In genomic region chr9:87005435-87005779, GRCm38 (mm10) we compare ENCODE assay signal across 28 mouse cellular contexts. TPM values are rescaled to one million over a fixed set of nuclear protein-coding genes. Genes with fewer than 3 reads are reported as not detected.
DNase-seq lines count a peak whose midpoint lies in the region; ATAC-seq lines count a peak whose summit lies in the region.
"Had no signal": no experiment of that assay in that cellular context is flagged by ENCODE, and none has a peak within 500 bp of the region (broad histone marks: within the 10 kb centered on the region; RNA-seq: fewer than 3 reads in every experiment).

No protein-coding gene starts in this region.

- H3K9ac ChIP-seq in heart, embryonic 12.5 days = no peak overlapping the region
- H3K9ac ChIP-seq: embryonic facial prominence, embryonic 12.5 days; forebrain, embryonic 12.5 days; limb, embryonic 13.5 days; liver, embryonic 12.5 days had no signal

- 12% methylated on average over 5 of the region's 5 CpGs for WGBS in heart, embryonic 12.5 days

- peak; percentile 79 for ATAC-seq in heart, embryonic 12.5 days (ENCODE audit: insufficient number of reproducible peaks, low FRiP score)
- no peak for ATAC-seq in megakaryocyte progenitor cell, adult 5-6 weeks (replicated peaks; ENCODE audit: poor library complexity)
- ATAC-seq: CD4-positive, CD25-positive, alpha-beta regulatory T cell, adult 4 months; hindbrain, postnatal 0 days; intestine, embryonic 16.5 days; liver, embryonic 12.5 days; midbrain, embryonic 16.5 days had no signal

- no peak overlapping the region for H3K4me3 ChIP-seq in heart, embryonic 12.5 days
- H3K4me3 ChIP-seq: embryonic facial prominence, embryonic 12.5 days; erythroblast, embryonic 14.5 days; forebrain, embryonic 12.5 days; limb, embryonic 13.5 days; liver, embryonic 12.5 days; myocyte had no signal

- H3K9me3 ChIP-seq in heart, embryonic 12.5 days (replicated peaks) = no peaks in the 10 kb centered on the region
- H3K9me3 ChIP-seq: embryonic facial prominence, embryonic 12.5 days; forebrain, embryonic 12.5 days; limb, embryonic 13.5 days; liver, embryonic 12.5 days had no signal

- H3K4me2 ChIP-seq in heart, embryonic 12.5 days = peak overlapping the region; percentile 29; the same call in 1 of the 2 replicates
- H3K4me2 ChIP-seq: embryonic facial prominence, embryonic 12.5 days; forebrain, embryonic 12.5 days; limb, embryonic 13.5 days; liver, embryonic 12.5 days had no signal

- H3K27me3 ChIP-seq in heart, embryonic 12.5 days (replicated peaks) = no peaks in the 10 kb centered on the region; the same call in 1 of the 2 replicates
- H3K27me3 ChIP-seq: embryonic facial prominence, embryonic 12.5 days; liver, embryonic 12.5 days had no signal

- intact Hi-C loops in heart, postnatal 10 days (cut with DNase I) = no loop called here

- peaks cover 16% of the 10 kb centered on the region for H3K4me1 ChIP-seq in heart, embryonic 12.5 days (replicated peaks)
- H3K4me1 ChIP-seq: embryonic facial prominence, embryonic 12.5 days; forebrain, embryonic 12.5 days; limb, embryonic 13.5 days; liver, embryonic 12.5 days had no signal

- H3K36me3 ChIP-seq in heart, embryonic 12.5 days = no peaks in the 10 kb centered on the region
- H3K36me3 ChIP-seq: embryonic facial prominence, embryonic 12.5 days; forebrain, embryonic 12.5 days; limb, embryonic 13.5 days; liver, embryonic 12.5 days had no signal

- DNase-seq in heart, adult 18-20 months = peak; percentile 29 to 40
- DNase-seq in heart, adult 8-10 months (ENCODE audit: low spot score) = no peak
- peak; percentile 44 for DNase-seq in MN1 (ENCODE audit: low spot score)
- DNase-seq in heart, postnatal 10 days = peak; percentile 43 to 61
- no peak for DNase-seq in neural tube, embryonic 10.5 days (ENCODE audit: extremely low spot score, low spot score)
- DNase-seq in thymus, postnatal 25 days = no peak
- DNase-seq: adrenal gland, adult 2 months; kidney, postnatal 36 days; layer of hippocampus, postnatal 36 days; lung, adult 18-20 months; spleen, adult 18-20 months had no signal

- H3K27ac ChIP-seq in heart, embryonic 12.5 days (ENCODE audit: poor library complexity, severe bottlenecking) = peak overlapping the region; percentile 80
- H3K27ac ChIP-seq: embryonic facial prominence, embryonic 12.5 days; forebrain, embryonic 12.5 days; hindbrain, postnatal 0 days; limb, embryonic 13.5 days; liver, embryonic 12.5 days had no signal

RNA-seq across cellular contexts. Expression of gene Ripply2, which starts 9.9 kb away (rescaled TPM):
- not detected for total RNA-seq in heart, adult 18-20 months (2021)
- total RNA-seq in heart, adult 8-10 months (2022) = not detected
- polyA plus RNA-seq in heart, embryonic 12.5 days (2016; fragmentation: Nextera tagmentation; extraction: Ambion mirVana) = 0.51 and 0.96 TPM in 2 replicates
- not detected for total RNA-seq in heart, postnatal 10 days (2021)
- not detected in 2 replicates for total RNA-seq in megakaryocyte progenitor cell, adult 5-6 weeks (2015)
- total RNA-seq in megakaryocyte progenitor cell, adult 5-6 weeks (2017) = not detected in 2 replicates
- total RNA-seq: ES-E14; gastrocnemius, adult 18-20 months; gastrocnemius, postnatal 4 days; megakaryocyte-erythroid progenitor cell, adult 5-6 weeks had no signal
- polyA plus RNA-seq: CD4-positive, CD25-positive, alpha-beta regulatory T cell, adult 4 months; embryonic facial prominence, embryonic 12.5 days; erythroblast, embryonic 14.5 days; limb, embryonic 13.5 days; liver, embryonic 12.5 days; myocyte; testis, adult 2 months had no signal

RNA-seq across cellular contexts. Expression of gene Cyb5r4, which starts 16.4 kb away (rescaled TPM):
- total RNA-seq in heart, adult 18-20 months (2021) = 10 to 100 TPM; 30.5 to 31.0 TPM
- total RNA-seq in heart, adult 8-10 months (2022) = 10 to 100 TPM; 28.7 to 36.2 (median 31.3) TPM
- polyA plus RNA-seq in heart, embryonic 12.5 days (2016; fragmentation: Nextera tagmentation; extraction: Ambion mirVana) = 57.1 and 59.8 TPM in 2 replicates
- 10 to 100 TPM; 27.2 to 29.3 TPM for total RNA-seq in heart, postnatal 10 days (2021)
- 126 and 136 TPM in 2 replicates for total RNA-seq in megakaryocyte progenitor cell, adult 5-6 weeks (2015)
- total RNA-seq in megakaryocyte progenitor cell, adult 5-6 weeks (2017) = 101 and 124 TPM in 2 replicates

Comparison
In these comparisons a context has a peak if more than half of its experiments do, and no peak if none do; other contexts are left out.
1. DNase-seq: peak in heart, adult 18-20 months (2 of 2), MN1 (single experiment) and heart, postnatal 10 days (2 of 2); none in heart, adult 8-10 months (single experiment), neural tube, embryonic 10.5 days (single experiment) and thymus, postnatal 25 days (single experiment).